Mouse (Mus musculus) embryonic fibroblast, embryonic 13.5 days (primary cell): ENCODE data around the gene Phgr1. TPM values are rescaled to one million over a fixed set of nuclear protein-coding genes. Genes with fewer than 3 reads are reported as not detected.

ENCODE experiments used
- H3K27ac ChIP-seq: 2 replicates; pipeline ENCODE4 v1.5.1; 2012; ENCODE audit warnings: low read length, control low read depth, inconsistent platforms; ENCODE audit not compliant: insufficient read depth
- H3K4me1 ChIP-seq: 2 replicates; pipeline ENCODE4 v1.6.1; 2011; ENCODE audit warnings: low read length; ENCODE audit not compliant: control insufficient read depth, insufficient read depth
- H3K4me3 ChIP-seq: 2 replicates; pipeline ENCODE4 v1.5.1; 2011; ENCODE audit warnings: mild to moderate bottlenecking, control low read depth, low read length; ENCODE audit not compliant: insufficient read depth
- CTCF ChIP-seq: IDR thresholded peaks from 2 replicates; pipeline ENCODE4 v1.5.1; 2011; ENCODE audit warnings: mild to moderate bottlenecking, control low read depth, low read length, moderate library complexity, borderline replicate concordance; ENCODE audit not compliant: insufficient read depth
- POLR2A ChIP-seq: IDR thresholded peaks from 2 replicates; pipeline ENCODE4 v1.6.1; 2011; ENCODE audit warnings: low read depth, mild to moderate bottlenecking, control low read depth, low read length, moderate library complexity
- polyA plus RNA-seq: library from polyadenylated mRNA; stranded (reverse); fragments of >200 nt; gene quantifications from 2 replicates; pipeline ENCODE4 v1.2.4, GENCODE M21; 2011; ENCODE audit warnings: low read depth; ENCODE audit not compliant: missing spikeins, insufficient read length

The Phgr1 gene
- polyA plus RNA-seq, 1 experiment: not detected

DNA sequence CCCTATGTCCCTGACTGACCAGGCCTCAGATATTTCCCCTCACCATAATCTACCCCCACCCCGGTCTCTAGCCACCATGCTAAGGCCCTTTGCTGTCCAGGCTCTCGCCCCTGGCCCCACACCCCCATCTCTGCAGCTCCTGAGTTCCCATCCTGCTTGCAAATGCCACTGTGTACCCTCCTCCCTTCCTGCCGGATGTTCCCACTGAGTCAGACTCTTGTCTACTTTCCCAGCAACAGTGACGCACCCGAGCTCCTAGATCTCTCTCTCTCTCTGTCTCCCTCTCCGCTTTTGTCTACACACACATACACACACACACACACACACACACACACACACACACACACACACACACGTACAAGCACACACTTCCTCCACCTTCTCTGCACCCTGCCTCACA is 9.1 kb upstream of the Phgr1 start:
- Histone ChIP-seq H3K4me3 (no peak overlapping the region), H3K27ac (peak overlapping the region; percentile 99), H3K4me1 (peaks cover 20% of the 10 kb centered on the region)
- no peak for TF ChIP-seq CTCF
- TF ChIP-seq POLR2A: peak; percentile 58; the same call in 1 of the 2 replicates

DNA sequence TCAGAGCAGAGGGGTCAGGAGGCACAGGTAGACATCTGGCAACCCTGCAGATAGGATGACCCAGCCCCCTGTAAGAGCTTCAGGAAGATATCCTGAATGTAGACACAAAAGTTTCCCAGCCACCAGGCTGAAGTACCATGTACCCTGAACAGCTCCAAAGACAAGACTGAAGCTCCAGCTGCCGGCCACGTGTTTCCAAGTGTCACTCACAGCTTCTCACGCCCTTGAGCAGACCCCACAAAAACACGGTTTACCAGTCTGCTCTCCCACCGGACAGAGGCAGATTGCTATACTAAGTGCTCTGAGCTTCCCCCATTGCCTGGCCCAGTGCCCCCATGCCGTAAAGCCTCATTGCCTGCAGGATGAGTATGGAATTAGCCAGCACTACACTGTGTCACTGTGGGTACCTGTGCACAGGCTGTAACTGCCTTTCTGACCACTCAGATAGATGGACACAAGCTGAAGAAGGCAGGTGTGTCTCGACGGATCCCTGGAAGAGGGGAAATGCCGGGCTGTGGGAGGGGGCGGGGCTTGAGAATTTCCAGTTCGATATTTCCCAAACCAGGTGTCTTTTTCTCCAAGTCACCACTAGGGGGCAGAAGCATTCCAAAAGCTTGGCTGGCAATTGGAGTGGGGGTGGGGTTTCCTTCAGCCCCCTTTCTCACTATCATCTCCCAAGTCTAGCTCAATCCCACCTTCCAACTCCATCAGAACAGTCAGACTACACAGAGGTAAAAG is 8.3 kb upstream of the Phgr1 start:
- H3K27ac ChIP-seq: peak overlapping the region; percentile 99

DNA sequence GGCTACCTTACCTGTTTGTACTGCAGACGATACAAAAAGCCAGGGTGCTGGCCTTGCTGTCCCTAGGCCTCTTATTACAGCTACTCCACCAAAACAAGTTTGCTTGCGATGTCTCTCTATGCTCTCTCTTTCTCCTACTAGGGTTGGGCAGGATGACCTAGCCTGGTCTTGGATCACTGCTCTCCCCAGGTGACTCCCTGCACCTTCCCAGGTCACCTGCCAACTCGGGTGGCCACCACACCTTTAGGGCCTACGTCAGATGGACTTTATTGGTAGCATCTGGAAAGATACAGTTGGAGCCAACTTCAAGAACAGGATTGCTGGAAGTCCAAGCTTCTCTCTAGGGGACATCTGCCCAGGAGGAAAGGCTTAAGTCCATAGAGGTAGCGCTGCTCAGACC is 7.7 kb upstream of the Phgr1 start:
- Histone ChIP-seq H3K27ac (no peak overlapping the region), H3K4me1 (peaks cover 20% of the 10 kb centered on the region), H3K4me3 (no peak overlapping the region)
- TF ChIP-seq CTCF (no peak), POLR2A (no peak)

More for the DNA sequence above, 8.3 kb upstream of the Phgr1 start:
- Histone ChIP-seq H3K4me1 (peaks cover 20% of the 10 kb centered on the region), H3K4me3 (no peak overlapping the region)
- no peak for TF ChIP-seq CTCF
- TF ChIP-seq POLR2A: no peak

DNA sequence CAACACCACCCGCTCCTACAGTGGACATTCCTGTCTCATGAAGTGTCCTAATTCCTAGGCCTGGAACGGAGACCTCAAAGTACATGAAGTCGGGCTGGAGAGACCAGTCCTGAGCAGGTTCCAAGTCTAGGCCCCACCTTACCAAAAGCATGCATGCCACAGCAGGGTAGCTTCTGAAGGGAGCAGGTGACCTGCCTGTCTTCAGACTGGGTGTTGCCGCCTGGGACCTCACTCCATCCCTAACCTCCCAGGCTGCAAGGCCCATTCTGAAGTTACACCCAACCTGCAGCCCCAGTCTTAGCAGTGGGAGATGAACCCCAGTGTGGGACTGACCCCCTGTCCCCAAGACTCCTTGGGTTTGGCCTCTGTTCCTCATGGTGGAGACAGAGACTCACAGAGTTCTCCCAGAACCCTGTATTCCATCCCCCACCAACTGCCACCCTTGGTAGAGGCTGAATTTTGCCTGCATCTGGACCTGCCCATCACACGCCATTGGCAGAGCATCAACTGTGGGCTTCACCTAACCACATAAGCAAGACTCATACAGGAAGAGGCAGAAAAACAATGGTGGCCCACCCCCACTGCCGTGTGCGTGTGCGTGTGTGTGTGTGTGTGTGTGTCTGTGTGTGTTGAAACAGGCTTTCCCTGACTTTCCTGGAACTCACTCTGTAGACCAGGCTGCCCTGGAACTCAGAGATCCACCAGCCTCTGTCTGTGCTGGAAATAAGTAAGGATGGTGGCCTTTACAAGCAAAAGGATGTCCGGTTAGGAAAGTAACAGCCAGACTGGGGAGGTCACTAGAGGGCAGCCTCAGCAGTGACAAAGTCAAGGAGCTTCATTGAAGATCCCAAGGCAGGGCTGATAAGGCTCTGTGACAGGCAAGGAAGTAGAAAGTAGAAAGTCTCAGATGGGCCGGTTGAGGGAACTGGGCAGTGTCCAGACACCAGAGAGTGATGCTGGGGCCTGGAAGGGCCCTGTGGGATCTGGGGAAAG is 6.2 kb upstream of the Phgr1 start:
- Histone ChIP-seq H3K4me1 (peaks cover 17% of the 10 kb centered on the region), H3K4me3 (no peak overlapping the region), H3K27ac (peak overlapping the region; percentile 49; the same call in 1 of the 2 replicates)
- TF ChIP-seq POLR2A (no peak), CTCF (no peak)

DNA sequence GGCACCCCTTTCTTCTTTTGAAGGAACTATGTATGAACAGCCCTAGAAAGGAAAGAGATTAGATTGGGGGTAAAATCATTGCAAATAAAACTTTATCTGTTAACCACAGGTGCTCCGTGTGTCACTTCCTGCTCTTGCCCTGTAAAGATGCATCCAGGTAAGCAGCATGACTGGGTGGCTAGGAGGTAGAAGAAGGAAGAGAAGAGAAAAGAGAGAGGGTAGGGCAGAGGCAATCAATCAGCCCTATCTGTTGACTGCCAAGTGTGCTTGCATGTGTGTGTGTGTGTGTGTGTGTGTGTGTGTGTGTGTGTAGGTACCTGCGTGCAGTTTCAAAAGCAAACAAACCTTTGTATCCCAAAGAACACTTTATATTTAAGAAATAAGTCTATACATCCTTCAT is 2.0 kb downstream of the Phgr1 start:
- Histone ChIP-seq H3K4me3 (no peak overlapping the region), H3K27ac (no peak overlapping the region), H3K4me1 (no peaks in the 10 kb centered on the region)
- TF ChIP-seq POLR2A (no peak), CTCF (no peak)

DNA sequence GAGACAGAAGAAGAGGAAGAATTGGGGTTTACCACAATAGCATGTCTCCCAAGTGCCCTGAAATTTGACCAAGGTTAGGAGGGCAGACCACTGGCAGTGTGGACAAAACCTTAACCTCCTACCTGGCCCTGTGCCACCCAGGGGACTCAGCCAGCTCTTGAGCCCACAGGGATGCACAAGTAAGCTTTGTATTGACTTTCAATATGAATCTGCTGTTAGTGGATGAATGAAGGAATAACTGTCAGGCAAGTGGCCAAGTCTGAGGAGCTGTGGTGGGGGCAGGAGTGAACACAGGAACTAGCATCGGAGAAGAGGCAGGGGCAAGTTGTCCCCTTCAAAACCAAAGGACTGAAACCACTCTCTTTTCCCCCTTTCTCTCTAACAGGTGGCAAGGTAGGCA is 2.8 kb downstream of the Phgr1 start:
- TF ChIP-seq CTCF: no peak
- no peak for TF ChIP-seq POLR2A
- Histone ChIP-seq H3K4me3 (no peak overlapping the region), H3K27ac (no peak overlapping the region)

DNA sequence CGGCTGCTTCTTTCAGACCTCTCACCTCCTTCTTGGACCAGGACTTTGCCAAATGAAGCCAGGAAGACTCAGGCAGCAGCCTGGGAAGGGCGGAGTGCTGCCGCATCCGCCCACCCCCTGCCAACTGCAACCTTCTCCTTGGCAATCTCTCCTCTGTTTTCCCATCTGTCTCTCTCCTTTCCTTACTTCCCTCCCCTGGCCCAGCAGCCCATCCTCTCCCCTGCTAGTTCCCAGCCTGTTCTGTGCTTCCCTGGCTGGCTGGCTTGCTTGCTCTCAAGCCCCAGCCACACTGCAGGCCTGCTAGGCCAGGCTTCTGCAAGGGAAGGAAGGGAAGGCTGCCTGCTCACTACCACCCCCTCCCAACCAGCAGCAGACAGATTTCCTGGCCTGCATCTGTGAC is 3.3 kb downstream of the Phgr1 start:
- TF ChIP-seq POLR2A (no peak), CTCF (no peak)
- no peak overlapping the region for H3K27ac ChIP-seq
- H3K4me1 ChIP-seq: no peaks in the 10 kb centered on the region

More for the DNA sequence above, 2.8 kb downstream of the Phgr1 start:
- no peaks in the 10 kb centered on the region for H3K4me1 ChIP-seq

DNA sequence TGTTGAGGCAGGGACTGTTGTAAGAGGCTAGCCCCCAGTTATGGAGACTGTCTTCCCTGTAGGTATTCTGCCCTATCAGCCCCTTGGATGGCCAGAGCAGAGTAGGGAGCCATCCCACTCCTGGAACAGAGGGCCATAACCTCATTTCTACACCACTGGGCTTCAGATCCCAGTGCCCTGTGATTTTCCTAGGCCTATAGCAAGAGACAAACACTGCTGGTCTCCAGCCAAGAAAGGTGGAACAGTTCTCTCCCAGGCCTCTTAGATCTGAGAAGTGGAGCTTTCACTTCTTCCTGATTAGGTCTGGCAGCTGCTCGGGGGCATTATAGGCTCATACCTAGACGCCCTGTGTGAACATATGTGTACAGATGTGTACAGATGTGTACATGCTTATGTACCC is 3.7 kb downstream of the Phgr1 start:
- H3K4me1 ChIP-seq: no peaks in the 10 kb centered on the region
- H3K27ac ChIP-seq: no peak overlapping the region
- TF ChIP-seq CTCF (no peak), POLR2A (no peak)
- H3K4me3 ChIP-seq: no peak overlapping the region

More for the DNA sequence above, 3.3 kb downstream of the Phgr1 start:
- no peak overlapping the region for H3K4me3 ChIP-seq

DNA sequence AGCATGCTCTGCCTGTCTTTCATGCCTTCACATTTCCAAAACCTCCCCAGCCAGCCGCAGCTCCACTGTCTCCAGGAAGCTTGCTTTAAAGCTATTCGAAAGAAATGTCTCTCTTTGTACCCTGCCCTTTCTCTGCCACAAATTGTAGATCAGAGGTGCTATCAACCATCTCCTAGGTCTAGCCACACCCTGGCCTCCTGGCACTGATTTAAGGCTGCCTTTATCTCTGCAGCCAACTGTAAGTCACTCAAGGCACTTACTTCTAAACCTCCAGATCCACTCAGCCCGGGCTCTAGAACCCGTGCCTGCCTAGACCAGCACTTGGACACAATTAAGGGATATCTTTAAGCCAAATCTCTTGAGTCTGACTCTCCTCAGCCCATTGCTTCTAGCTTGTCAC is 5.8 kb downstream of the Phgr1 start:
- no peak for TF ChIP-seq POLR2A
- no peak for TF ChIP-seq CTCF
- H3K4me1 ChIP-seq: no peaks in the 10 kb centered on the region
- H3K4me3 ChIP-seq: no peak overlapping the region
- no peak overlapping the region for H3K27ac ChIP-seq
